In the genomic region with DNA sequence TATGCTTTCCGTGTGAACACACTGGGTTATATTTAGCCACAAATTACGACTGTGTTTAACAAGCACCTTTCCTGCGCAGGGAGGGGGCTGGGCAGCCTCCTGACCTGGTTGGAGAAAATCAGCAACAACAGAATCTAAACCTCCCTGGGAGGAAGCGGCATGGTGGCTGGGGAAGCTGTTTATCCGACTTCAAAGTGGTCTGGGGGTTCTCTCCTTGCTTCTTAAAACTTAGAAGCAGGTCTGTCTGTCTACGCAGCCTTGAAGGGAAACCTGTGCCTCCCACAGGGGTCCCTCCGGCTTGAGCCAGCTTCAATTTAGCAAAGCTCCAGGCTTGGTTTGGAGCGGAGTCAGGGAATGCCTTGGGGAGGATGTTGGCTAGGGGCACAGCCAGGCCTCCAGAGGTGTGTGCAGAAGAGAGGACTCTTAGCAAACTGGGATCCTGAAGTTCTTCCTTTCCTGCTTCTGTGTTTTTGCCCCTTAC, we compare ENCODE assay signal across 8 mouse cellular contexts. TPM values are rescaled to one million over a fixed set of nuclear protein-coding genes. Genes with fewer than 3 reads are reported as not detected.
A peak's percentile ranks its signal among the peaks of the same experiment; 100 is the strongest.
DNase-seq lines count a peak whose midpoint lies in the region; ATAC-seq lines count a peak whose summit lies in the region.

No protein-coding gene starts in this region.

- 0 out of 2 replicates have a peak overlapping the region, but pooled peaks have one; percentile 4 for H3K4me3 ChIP-seq in kidney, embryonic 14.5 days (ENCODE audit: low read length)
- 0 out of 2 replicates have a peak overlapping the region, but pooled peaks have one; percentile 7 for H3K4me3 ChIP-seq in embryonic facial prominence, embryonic 14.5 days (ENCODE audit: low read depth, low read length)
- H3K4me3 ChIP-seq in hindbrain, embryonic 11.5 days (ENCODE audit: low read depth, low read length): 0 out of 2 replicates have a peak overlapping the region, but pooled peaks have one; percentile 10

- WGBS in kidney, embryonic 14.5 days: 10% methylated on average over 8 of the region's 8 CpGs
- 18% methylated on average over 8 of the region's 8 CpGs for whole genome bisulfite sequencing in embryonic facial prominence, embryonic 14.5 days
- WGBS in hindbrain, embryonic 11.5 days: 32% methylated on average over 8 of the region's 8 CpGs

- peak overlapping the region; percentile 66; the same call in 1 of the 2 replicates for H3K27ac ChIP-seq in kidney, embryonic 14.5 days (ENCODE audit: low read depth, low read length)
- peak overlapping the region; percentile 48 for H3K27ac ChIP-seq in embryonic facial prominence, embryonic 14.5 days (replicated peaks; ENCODE audit: low read depth, low read length)
- 0 out of 2 replicates have a peak overlapping the region, but pooled peaks have one; percentile 34 for H3K27ac ChIP-seq in hindbrain, embryonic 11.5 days (ENCODE audit: low read depth, low read length)

- no peaks in the 10 kb centered on the region for H3K9me3 ChIP-seq in kidney, embryonic 14.5 days (ENCODE audit: control insufficient read depth, low read length)
- no peaks in the 10 kb centered on the region for H3K9me3 ChIP-seq in embryonic facial prominence, embryonic 14.5 days (ENCODE audit: control insufficient read depth, low read length)
- H3K9me3 ChIP-seq in hindbrain, embryonic 11.5 days (ENCODE audit: control insufficient read depth, low read length): no peaks in the 10 kb centered on the region

- ATAC-seq in kidney, embryonic 14.5 days (ENCODE audit: low FRiP score, low TSS enrichment): no peak
- no peak for ATAC-seq in embryonic facial prominence, embryonic 14.5 days (ENCODE audit: low read depth)
- ATAC-seq in hindbrain, embryonic 11.5 days (ENCODE audit: low FRiP score): no peak
- ATAC-seq in frontal cortex, adult (ENCODE audit: low TSS enrichment): no peak

- H3K4me2 ChIP-seq in kidney, embryonic 14.5 days (replicated peaks; ENCODE audit: low read depth, low read length): peak overlapping the region; percentile 26
- peak overlapping the region; percentile 100 for H3K4me2 ChIP-seq in embryonic facial prominence, embryonic 14.5 days (ENCODE audit: low read depth, low read length)
- H3K4me2 ChIP-seq in hindbrain, embryonic 11.5 days (replicated peaks; ENCODE audit: low read depth, low read length): peak overlapping the region; percentile 79

- H3K36me3 ChIP-seq in kidney, embryonic 14.5 days (ENCODE audit: control insufficient read depth, insufficient read depth, low read length): peaks cover 3% of the 10 kb centered on the region; the same call in 1 of the 2 replicates
- H3K36me3 ChIP-seq in embryonic facial prominence, embryonic 14.5 days (ENCODE audit: control insufficient read depth, insufficient read depth, low read length): no peaks in the 10 kb centered on the region
- no peaks in the 10 kb centered on the region for H3K36me3 ChIP-seq in hindbrain, embryonic 11.5 days (ENCODE audit: control insufficient read depth, insufficient read depth, low read length)

- H3K4me1 ChIP-seq in kidney, embryonic 14.5 days (ENCODE audit: control insufficient read depth, insufficient read depth, low read length): peaks cover 74% of the 10 kb centered on the region
- peaks cover 69% of the 10 kb centered on the region for H3K4me1 ChIP-seq in embryonic facial prominence, embryonic 14.5 days (ENCODE audit: control insufficient read depth, insufficient read depth, low read length)
- peaks cover 54% of the 10 kb centered on the region for H3K4me1 ChIP-seq in hindbrain, embryonic 11.5 days (replicated peaks; ENCODE audit: control insufficient read depth, insufficient read depth, low read length)

- H3K9ac ChIP-seq in kidney, embryonic 14.5 days (ENCODE audit: low read depth, low read length): peak overlapping the region; percentile 24; the same call in 1 of the 2 replicates
- peak overlapping the region; percentile 39 for H3K9ac ChIP-seq in embryonic facial prominence, embryonic 14.5 days (ENCODE audit: low read depth, low read length)
- H3K9ac ChIP-seq in hindbrain, embryonic 11.5 days (ENCODE audit: low read depth, low read length): peak overlapping the region; percentile 99

- no peak for DNase-seq in kidney, adult 11 months
- DNase-seq in embryonic facial prominence, embryonic 14.5 days (ENCODE audit: low spot score): peak; percentile 79
- DNase-seq in hindbrain, embryonic 11.5 days (ENCODE audit: low spot score): no peak
- DNase-seq in lung, postnatal 36 days: peak; percentile 50
- DNase-seq in spleen, postnatal 4 days (ENCODE audit: low spot score in 2 of 2): no peak
- no peak for DNase-seq in adrenal gland, adult 8-10 months

- H3K27me3 ChIP-seq in kidney, embryonic 14.5 days (ENCODE audit: control insufficient read depth, insufficient read depth, low read length): no peaks in the 10 kb centered on the region
- no peaks in the 10 kb centered on the region for H3K27me3 ChIP-seq in embryonic facial prominence, embryonic 14.5 days (replicated peaks; ENCODE audit: control insufficient read depth, insufficient read depth, low read length)
- H3K27me3 ChIP-seq in hindbrain, embryonic 11.5 days (ENCODE audit: control insufficient read depth, insufficient read depth, low read length): no peaks in the 10 kb centered on the region

RNA-seq across cellular contexts. Expression of a gene that starts 5.1 kb away (rescaled TPM):
- polyA plus RNA-seq in kidney, embryonic 14.5 days (2014; fragmentation: Nextera tagmentation; extraction: Ambion mirVana): 20.3 and 27.2 TPM in 2 replicates
- polyA plus RNA-seq in embryonic facial prominence, embryonic 14.5 days (2014; fragmentation: Nextera tagmentation; extraction: Ambion mirVana): 11.1 and 12.0 TPM in 2 replicates
- 18.1 and 23.1 TPM in 2 replicates for polyA plus RNA-seq in hindbrain, embryonic 11.5 days (2014; fragmentation: Nextera tagmentation; extraction: Ambion mirVana)
- total RNA-seq in adrenal gland, adult 8-10 months (2022): 10 to 100 TPM; 16.6 to 24.5 (median 19.5) TPM

Comparison
In these comparisons a context has a peak if more than half of its experiments do, and no peak if none do; other contexts are left out.
1. H3K4me2 ChIP-seq: peak in every context shown above with its lines; median percentile 100 in embryonic facial prominence, embryonic 14.5 days; 79 in hindbrain, embryonic 11.5 days; 26 in kidney, embryonic 14.5 days.
2. H3K9ac ChIP-seq: peak in every context shown above with its lines; median percentile 99 in hindbrain, embryonic 11.5 days; 39 in embryonic facial prominence, embryonic 14.5 days; 24 in kidney, embryonic 14.5 days.
3. DNase-seq: peak in embryonic facial prominence, embryonic 14.5 days (single experiment) and lung, postnatal 36 days (single experiment); none in kidney, adult 11 months (single experiment), hindbrain, embryonic 11.5 days (single experiment), spleen, postnatal 4 days (0 of 2) and adrenal gland, adult 8-10 months (single experiment).
4. Peak in every context shown above with its lines, with median percentiles within 50 percentile points of each other: H3K27ac ChIP-seq and H3K4me3 ChIP-seq.